In the genomic region with DNA sequence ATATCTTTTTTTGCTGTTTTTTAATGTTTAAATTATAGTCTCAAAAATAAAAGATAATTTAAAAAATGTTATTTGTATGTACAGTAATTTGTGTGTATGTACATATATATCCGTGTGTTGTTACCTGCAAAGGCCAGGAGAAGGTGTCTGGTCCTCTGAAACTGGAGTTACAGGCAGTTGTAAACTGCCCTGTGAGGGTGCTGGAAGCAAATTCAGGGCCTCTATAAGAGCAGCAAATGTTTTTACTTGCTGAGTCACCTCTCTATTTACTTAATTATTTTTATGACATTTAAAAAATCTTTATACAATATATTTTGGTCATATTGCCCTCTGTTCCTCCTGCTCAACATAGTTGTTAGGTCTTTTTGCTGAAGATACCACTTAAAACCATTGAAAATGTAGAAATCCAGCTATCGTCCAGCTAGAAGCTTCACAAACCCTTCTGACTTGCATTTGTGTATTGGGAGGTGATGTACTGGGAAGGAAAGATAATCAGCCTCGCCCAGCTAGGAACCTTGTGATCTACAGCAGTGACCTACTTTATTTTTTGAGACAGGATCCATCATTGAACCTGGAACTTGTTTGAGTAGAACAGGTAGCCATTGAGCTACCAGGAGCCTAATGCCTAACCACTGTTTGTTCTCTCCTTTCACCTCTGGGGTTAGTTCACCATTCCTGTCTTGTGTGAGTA, we compare ENCODE assay signal across 20 mouse cellular contexts. TPM values are rescaled to one million over a fixed set of nuclear protein-coding genes. Genes with fewer than 3 reads are reported as not detected.
DNase-seq lines count a peak whose midpoint lies in the region; ATAC-seq and TF ChIP-seq lines count a peak whose summit lies in the region.
"Had no signal": no experiment of that assay in that cellular context is flagged by ENCODE, and none has a peak within 500 bp of the region (broad histone marks: within the 10 kb centered on the region; RNA-seq: fewer than 3 reads in every experiment).

No protein-coding gene starts in this region.

- TF ChIP-seq EP300 in stomach, postnatal 0 days (optimal IDR thresholded peaks at IDR 0.05): no peak
- peak; percentile 78 for TF ChIP-seq EP300 in liver, embryonic 14.5 days (IDR thresholded peaks at IDR 0.05; ENCODE audit: low read depth)

- no peak for TF ChIP-seq CTCF in stomach, postnatal 0 days (IDR thresholded peaks at IDR 0.05; ENCODE audit: low read depth)
- no peak for TF ChIP-seq CTCF in liver, embryonic 14.5 days (IDR thresholded peaks at IDR 0.05; ENCODE audit: low read depth)

- no peak for DNase-seq in cerebellum, adult 18-20 months
- DNase-seq in stomach, postnatal 0 days (ENCODE audit: low spot score): no peak
- peak; percentile 76 to 78 (median 77) for DNase-seq in liver, embryonic 14.5 days (ENCODE audit: low read depth in 3 of 3, low spot score in 3 of 3)
- DNase-seq in gastrocnemius, postnatal 4 days (ENCODE audit: low spot score in 2 of 2): no peak
- DNase-seq in cerebellum, adult 11-12 months: no peak
- DNase-seq: adrenal gland, postnatal 14 days; cerebellum, postnatal 10 days; kidney, adult 9 months; kidney, postnatal 25 days; thymus, postnatal 25 days had no signal

- H3K9me3 ChIP-seq in stomach, embryonic 14.5 days (ENCODE audit: control insufficient read depth, low read depth, low read length): no peaks in the 10 kb centered on the region
- H3K9me3 ChIP-seq in stomach, postnatal 0 days (ENCODE audit: control insufficient read depth, low read length): no peaks in the 10 kb centered on the region
- no peaks in the 10 kb centered on the region for H3K9me3 ChIP-seq in liver, embryonic 14.5 days (ENCODE audit: control insufficient read depth, low read length)
- H3K9me3 ChIP-seq: embryonic facial prominence, embryonic 13.5 days; forebrain, embryonic 10.5 days; hindbrain, embryonic 12.5 days; limb, embryonic 15.5 days; midbrain, embryonic 13.5 days; neural tube, embryonic 13.5 days had no signal

- H3K4me3 ChIP-seq in stomach, embryonic 14.5 days (ENCODE audit: low read depth, low read length): no peak overlapping the region
- no peak overlapping the region for H3K4me3 ChIP-seq in stomach, postnatal 0 days (ENCODE audit: low read depth, low read length)
- H3K4me3 ChIP-seq in liver, embryonic 14.5 days (ENCODE audit: insufficient read depth in 1 of 2, low read depth in 2 of 2, low read length in 2 of 2): peak overlapping the region; percentile 48 to 55
- H3K4me3 ChIP-seq: embryonic facial prominence, embryonic 13.5 days; forebrain, embryonic 10.5 days; hindbrain, embryonic 12.5 days; limb, embryonic 15.5 days; midbrain, embryonic 13.5 days; neural tube, embryonic 13.5 days had no signal

- WGBS in stomach, embryonic 14.5 days: 85% methylated on average over 3 of the region's 3 CpGs
- 87% methylated on average over 3 of the region's 3 CpGs for WGBS in stomach, postnatal 0 days
- WGBS in liver, embryonic 14.5 days (ENCODE audit: insufficient replicate concordance): 17% methylated on average over 3 of the region's 3 CpGs

- no peaks in the 10 kb centered on the region for H3K27me3 ChIP-seq in stomach, embryonic 14.5 days (ENCODE audit: control insufficient read depth, insufficient read depth, low read length)
- no peaks in the 10 kb centered on the region for H3K27me3 ChIP-seq in stomach, postnatal 0 days (ENCODE audit: control insufficient read depth, insufficient read depth, low read length)
- H3K27me3 ChIP-seq in liver, embryonic 14.5 days (ENCODE audit: control insufficient read depth, insufficient read depth, low read length): no peaks in the 10 kb centered on the region
- H3K27me3 ChIP-seq: embryonic facial prominence, embryonic 13.5 days; hindbrain, embryonic 12.5 days; limb, embryonic 15.5 days; midbrain, embryonic 13.5 days; neural tube, embryonic 13.5 days had no signal

- 0 out of 2 replicates have a peak, but pooled peaks have one; percentile 28 for ATAC-seq in cerebellum, adult (ENCODE audit: insufficient number of reproducible peaks, low FRiP score, low TSS enrichment)
- peak; percentile 49; the same call in 1 of the 2 replicates for ATAC-seq in stomach, embryonic 14.5 days (ENCODE audit: insufficient number of reproducible peaks, insufficient read depth, low FRiP score, low read depth)
- ATAC-seq in stomach, postnatal 0 days (ENCODE audit: low FRiP score, low TSS enrichment): no peak
- peak; percentile 93 for ATAC-seq in liver, embryonic 14.5 days (ENCODE audit: insufficient read depth)
- ATAC-seq in frontal cortex, adult (ENCODE audit: low TSS enrichment): no peak
- ATAC-seq: lung, postnatal 0 days; midbrain, embryonic 13.5 days had no signal

- no peak overlapping the region for H3K27ac ChIP-seq in stomach, embryonic 14.5 days (ENCODE audit: low read length)
- H3K27ac ChIP-seq in stomach, postnatal 0 days (replicated peaks): no peak overlapping the region
- H3K27ac ChIP-seq in liver, embryonic 14.5 days: peak overlapping the region; percentile 98
- H3K27ac ChIP-seq: embryonic facial prominence, embryonic 13.5 days; forebrain, embryonic 10.5 days; hindbrain, embryonic 12.5 days; limb, embryonic 15.5 days; midbrain, embryonic 13.5 days; neural tube, embryonic 13.5 days had no signal

- no peak overlapping the region for H3K4me2 ChIP-seq in stomach, embryonic 14.5 days (replicated peaks; ENCODE audit: low read depth, low read length)
- H3K4me2 ChIP-seq in stomach, postnatal 0 days (replicated peaks; ENCODE audit: low read depth): no peak overlapping the region
- peak overlapping the region; percentile 89 for H3K4me2 ChIP-seq in liver, embryonic 14.5 days (ENCODE audit: low read depth)
- H3K4me2 ChIP-seq: embryonic facial prominence, embryonic 13.5 days; hindbrain, embryonic 12.5 days; limb, embryonic 15.5 days; midbrain, embryonic 13.5 days; neural tube, embryonic 13.5 days had no signal

- H3K9ac ChIP-seq in stomach, embryonic 14.5 days (replicated peaks; ENCODE audit: low read depth, low read length): no peak overlapping the region
- H3K9ac ChIP-seq in stomach, postnatal 0 days (ENCODE audit: low read length): no peak overlapping the region
- H3K9ac ChIP-seq in liver, embryonic 14.5 days (replicated peaks): peak overlapping the region; percentile 81
- H3K9ac ChIP-seq: embryonic facial prominence, embryonic 13.5 days; hindbrain, embryonic 12.5 days; limb, embryonic 15.5 days; midbrain, embryonic 13.5 days; neural tube, embryonic 13.5 days had no signal

- H3K4me1 ChIP-seq in stomach, embryonic 14.5 days (ENCODE audit: control insufficient read depth, insufficient read depth, low read length): peaks cover 12% of the 10 kb centered on the region
- no peaks in the 10 kb centered on the region for H3K4me1 ChIP-seq in stomach, postnatal 0 days (replicated peaks; ENCODE audit: control insufficient read depth, insufficient read depth)
- H3K4me1 ChIP-seq in liver, embryonic 14.5 days (replicated peaks; ENCODE audit: control insufficient read depth in 2 of 2, insufficient read depth in 2 of 2, low read length in 1 of 2): peaks cover 40 to 51% of the 10 kb centered on the region in 2 experiments
- H3K4me1 ChIP-seq: limb, embryonic 15.5 days had no signal

- H3K36me3 ChIP-seq in stomach, embryonic 14.5 days (ENCODE audit: control insufficient read depth, insufficient read depth, low read length): no peaks in the 10 kb centered on the region
- H3K36me3 ChIP-seq in stomach, postnatal 0 days (ENCODE audit: control insufficient read depth, insufficient read depth, low read length): no peaks in the 10 kb centered on the region
- no peaks in the 10 kb centered on the region for H3K36me3 ChIP-seq in liver, embryonic 14.5 days (replicated peaks; ENCODE audit: control insufficient read depth, insufficient read depth, low read depth)
- H3K36me3 ChIP-seq: embryonic facial prominence, embryonic 13.5 days; forebrain, embryonic 10.5 days; hindbrain, embryonic 12.5 days; limb, embryonic 15.5 days; midbrain, embryonic 13.5 days; neural tube, embryonic 13.5 days had no signal

RNA-seq across cellular contexts. Expression of a gene that starts 15.0 kb away (rescaled TPM):
- polyA plus RNA-seq in stomach, embryonic 14.5 days (2014; fragmentation: Nextera tagmentation; extraction: Ambion mirVana): 157 and 161 TPM in 2 replicates
- 54.0 and 55.6 TPM in 2 replicates for polyA plus RNA-seq in stomach, postnatal 0 days (2015; fragmentation: Nextera tagmentation; extraction: Ambion mirVana)
- polyA plus RNA-seq in liver, embryonic 14.5 days (2012; rRNA removed): 30.0 and 39.1 TPM in 2 replicates
- 92.1 and 104 TPM in 2 replicates for polyA plus RNA-seq in liver, embryonic 14.5 days (2014; fragmentation: Nextera tagmentation; extraction: Ambion mirVana)
- total RNA-seq in gastrocnemius, postnatal 4 days (2021): 10 to 100 TPM; 42.6 to 48.8 TPM

Comparison
In these comparisons a context has a peak if more than half of its experiments do, and no peak if none do; other contexts are left out.
1. ATAC-seq: peak in cerebellum, adult (single experiment), stomach, embryonic 14.5 days (single experiment) and liver, embryonic 14.5 days (single experiment); none in stomach, postnatal 0 days (single experiment) and frontal cortex, adult (single experiment).
2. DNase-seq: peak in liver, embryonic 14.5 days (3 of 3); none in cerebellum, adult 18-20 months (0 of 2), stomach, postnatal 0 days (single experiment), gastrocnemius, postnatal 4 days (0 of 2) and cerebellum, adult 11-12 months (single experiment).
3. H3K4me3 ChIP-seq: peak in liver, embryonic 14.5 days (2 of 2); none in stomach, embryonic 14.5 days (single experiment) and stomach, postnatal 0 days (single experiment).